Mouse (Mus musculus) erythroblast, adult 5-6 weeks (primary cell): ENCODE data around the gene Kdelr2. TPM values are rescaled to one million over a fixed set of nuclear protein-coding genes. Genes with fewer than 3 reads are reported as not detected.
"Not testable (repeated sequence)": the region's sequence is repeated elsewhere in the genome, so short reads cannot be mapped to it uniquely, and the experiment has no call there.

Experiments used
- ATAC-seq: replicated peaks from 2 replicates; pipeline ENCODE4 v1.8.0; 2016; ENCODE audit warnings: moderate number of reproducible peaks, mild to moderate bottlenecking, moderate TSS enrichment, inconsistent platforms; ENCODE audit not compliant: poor library complexity, low FRiP score, severe bottlenecking
- total RNA-seq, 2 experiments: library from RNA; stranded (forward) in 1 of 2; stranded (reverse) in 1 of 2; fragments of 150-400 nt in 1 of 2; fragments of 200-764, 138-1000 nt in 1 of 2; gene quantifications; 2 replicates each; pipeline versions ENCODE4 v1.2.3 to v1.2.4; 2015 to 2017; ENCODE audit warnings: low replicate concordance in 2 of 2

The Kdelr2 gene
- 17.6 and 19.6 TPM in 2 replicates for total RNA-seq (2015; ENCODE audit: low replicate concordance)
- 15.5 and 29.2 TPM in 2 replicates for total RNA-seq (2017; ENCODE audit: low replicate concordance)

- peak; percentile 88 for ATAC-seq
These were observed at the start of gene Kdelr2 for GRCm38 (mm10) chr5:143403221-143404147. TSS of gene Kdelr2 (plus strand) at chr5:143403838.

GRCm38 (mm10) chr5:143356017-143356416 lies 47.6 kb upstream of the Kdelr2 start:
- ATAC-seq = no peak

- no peak for ATAC-seq
These were observed 46.8 kb upstream of the Kdelr2 start, which contains the start of gene Grid2ip for GRCm38 (mm10) chr5:143356686-143357388. TSS of gene Grid2ip (plus strand) at chr5:143357338.

DNA sequence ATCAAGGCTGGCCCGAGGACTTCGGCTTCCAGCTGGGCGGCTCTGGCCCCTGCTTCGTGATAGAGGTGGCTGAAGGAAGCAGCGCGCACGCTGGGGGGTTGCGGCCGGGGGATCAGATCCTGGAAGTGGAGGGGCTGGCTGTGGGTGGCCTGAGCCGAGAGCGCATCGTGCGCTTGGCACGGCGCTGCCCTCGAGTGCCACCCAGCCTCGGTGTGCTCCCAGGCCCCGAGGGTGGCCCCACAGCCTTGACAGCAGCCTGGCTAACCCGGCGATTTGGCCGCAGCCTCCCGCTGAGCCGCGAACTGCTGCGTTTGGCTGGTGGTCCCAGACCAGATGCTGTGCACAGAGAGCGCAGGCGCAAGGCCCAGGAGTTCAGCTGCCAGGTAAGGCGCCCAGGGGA lies 46.1 kb upstream of the Kdelr2 start:
- ATAC-seq = no peak

GRCm38 (mm10) chr5:143359263-143359662 lies 44.4 kb upstream of the Kdelr2 start:
- no peak for ATAC-seq

- peak; percentile 66 for ATAC-seq
These were observed 43.6 kb upstream of the Kdelr2 start for GRCm38 (mm10) chr5:143360000-143360399.

GRCm38 (mm10) chr5:143361428-143361827 lies 42.2 kb upstream of the Kdelr2 start:
- no peak for ATAC-seq

DNA sequence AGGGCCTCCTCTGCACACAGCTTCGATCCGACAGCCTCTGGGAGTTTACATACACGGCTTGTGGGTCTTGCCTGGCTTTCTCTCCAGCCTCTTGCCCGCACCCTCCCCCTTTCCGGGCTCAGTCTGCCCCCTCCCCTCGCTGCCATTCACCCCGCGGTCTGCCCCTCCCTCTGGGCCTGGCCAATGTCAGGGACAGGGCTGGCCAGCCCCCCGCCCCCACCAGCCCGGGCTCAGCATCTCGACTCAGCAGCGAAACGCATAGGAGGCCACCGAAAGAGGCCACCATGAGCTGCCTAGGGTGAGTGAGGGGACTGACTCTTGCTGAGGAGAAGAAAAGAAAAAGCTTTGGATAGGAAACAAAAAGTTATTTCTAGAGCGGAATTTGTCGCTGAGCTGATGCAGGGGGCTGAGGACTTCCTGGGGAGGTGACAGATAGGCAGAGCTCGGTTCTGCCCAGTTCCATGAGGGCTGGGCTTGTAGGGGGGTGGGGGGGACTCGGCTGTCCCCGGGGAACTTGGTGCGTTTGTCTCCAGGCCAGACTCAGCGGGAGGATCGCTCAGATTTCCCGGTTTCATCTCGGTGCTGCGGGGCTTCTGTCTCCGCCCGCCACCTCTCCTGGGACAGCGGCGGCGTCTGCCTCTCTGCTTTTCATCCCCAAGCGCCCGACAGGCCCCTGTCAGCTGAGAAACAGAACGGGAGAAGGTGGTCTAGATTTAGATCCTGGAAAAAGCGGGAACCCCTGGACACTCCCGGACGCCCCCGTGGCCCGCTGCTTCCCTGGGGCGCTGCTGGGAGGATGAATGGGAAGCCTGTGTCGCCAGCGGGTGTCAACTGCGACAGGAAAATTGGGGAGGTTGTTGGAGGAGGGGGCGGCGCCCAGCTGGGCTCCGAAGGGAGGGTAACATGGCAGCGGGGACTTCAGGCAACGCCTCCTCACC lies 39.7 kb upstream of the Kdelr2 start:
- ATAC-seq = no peak

DNA sequence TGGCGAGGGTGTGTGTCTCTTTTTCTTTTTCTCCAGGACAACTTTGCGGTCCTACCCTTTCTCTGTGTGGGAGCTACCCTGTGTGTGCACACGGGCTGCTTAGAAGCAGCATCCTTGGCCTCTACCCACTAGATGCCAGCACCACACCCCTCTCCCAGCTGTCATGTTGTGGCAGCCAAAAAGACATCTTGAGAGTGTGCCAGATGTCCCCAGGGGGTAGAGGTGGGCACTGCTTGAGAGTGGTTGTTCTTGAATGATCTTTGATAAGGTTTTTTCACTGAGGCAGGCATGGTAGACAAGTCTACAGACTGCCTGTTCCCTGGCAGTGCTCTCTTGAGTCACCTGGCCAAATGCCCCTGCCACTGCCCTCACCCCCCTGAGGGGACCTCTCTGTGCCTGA lies 35.7 kb upstream of the Kdelr2 start:
- ATAC-seq = no peak

GRCm38 (mm10) chr5:143369611-143370255 lies 33.9 kb upstream of the Kdelr2 start:
- ATAC-seq = no peak

DNA sequence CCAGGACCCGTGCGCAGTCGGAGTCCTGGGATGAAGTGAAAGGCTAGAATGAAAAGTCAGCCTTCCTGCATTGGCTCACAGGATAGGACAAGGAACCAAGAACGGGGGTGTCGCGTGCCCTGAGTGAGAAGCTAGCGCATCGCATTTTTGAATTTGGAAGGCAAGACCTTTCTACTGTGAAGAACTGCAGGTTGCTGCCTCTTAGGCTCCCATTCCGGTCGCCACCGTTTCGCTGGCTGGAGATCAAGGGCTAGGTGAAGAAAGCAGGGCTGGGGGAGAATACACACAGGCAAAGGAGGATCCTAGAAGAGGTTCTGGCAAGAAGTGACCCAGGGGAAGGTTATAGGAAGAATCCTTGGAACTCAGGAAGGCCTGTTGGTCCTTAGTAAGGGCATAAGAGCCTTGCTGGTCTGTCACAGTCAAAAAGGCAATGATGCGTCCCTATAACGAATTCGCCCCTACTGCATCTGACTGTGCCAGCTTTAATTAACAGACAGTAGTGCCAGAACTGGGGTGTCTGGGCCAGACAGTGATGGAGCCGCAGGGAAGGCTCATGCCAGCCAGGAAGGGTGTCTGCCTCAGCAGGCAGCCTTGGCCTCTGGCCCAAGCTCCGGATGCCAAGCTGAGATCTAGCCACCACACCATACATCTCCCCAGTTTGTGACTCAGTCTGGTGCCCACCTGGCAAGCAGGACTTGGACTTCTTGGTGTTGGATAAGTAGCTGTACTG lies 33.1 kb upstream of the Kdelr2 start:
- no peak for ATAC-seq

DNA sequence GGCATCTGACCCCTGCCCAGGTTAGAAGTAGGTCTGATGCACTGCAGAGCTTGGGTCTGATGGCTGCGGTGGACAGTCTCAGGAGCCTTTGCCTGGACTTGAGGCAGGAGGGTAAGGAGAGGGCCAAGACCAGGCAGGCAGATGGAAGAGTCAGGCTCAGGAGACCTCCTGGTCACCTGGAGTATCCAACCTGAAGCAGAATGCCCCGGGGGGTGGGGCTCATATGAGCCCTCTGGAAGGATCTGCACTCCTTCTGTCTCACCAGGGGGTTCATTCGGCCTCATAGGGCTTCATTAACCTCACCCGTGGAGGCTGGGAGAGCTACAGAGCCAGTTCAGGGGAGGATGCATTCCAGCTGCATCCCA lies 32.5 kb upstream of the Kdelr2 start:
- ATAC-seq = no peak

GRCm38 (mm10) chr5:143372818-143373217 lies 30.8 kb upstream of the Kdelr2 start:
- no peak for ATAC-seq

DNA sequence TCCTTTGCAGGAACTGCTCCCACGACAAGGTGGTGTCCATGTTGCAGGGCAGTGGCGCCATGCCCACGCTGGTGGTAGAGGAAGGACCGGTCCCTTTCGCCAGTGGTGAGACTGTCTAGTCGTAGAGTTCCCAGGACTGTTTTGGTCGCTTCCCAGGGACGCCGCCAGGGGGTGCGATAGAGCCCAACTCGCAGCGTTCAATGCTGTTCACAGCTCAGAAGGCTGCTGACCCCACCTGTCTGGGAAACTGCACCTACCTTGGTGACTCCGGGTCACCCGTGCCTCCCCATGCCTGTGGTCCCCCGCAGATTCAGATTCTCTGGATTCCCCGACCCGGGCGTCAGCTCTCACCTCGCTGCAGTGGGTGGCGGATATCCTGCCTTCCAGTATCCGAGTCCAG lies 28.4 kb upstream of the Kdelr2 start:
- ATAC-seq = peak; percentile 69

DNA sequence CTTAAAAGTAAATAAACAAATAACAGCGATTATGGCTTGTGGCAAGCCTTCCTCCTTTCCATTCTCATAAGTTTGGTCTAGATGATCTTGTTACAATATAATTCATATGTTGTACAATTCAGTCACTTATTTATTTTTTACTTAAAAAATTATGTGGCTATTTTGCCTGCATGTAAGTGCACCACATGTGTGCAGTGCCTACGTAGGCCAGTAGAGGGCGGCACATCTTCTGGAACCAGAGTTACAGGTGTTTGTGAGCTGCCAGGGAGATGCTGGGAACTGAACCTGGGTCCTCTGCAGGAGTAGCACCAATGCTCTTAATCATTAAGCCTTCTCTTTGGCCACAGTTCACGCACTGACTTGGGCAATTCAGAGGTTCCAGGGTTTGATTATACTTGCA lies 27.5 kb upstream of the Kdelr2 start:
- ATAC-seq = no peak

DNA sequence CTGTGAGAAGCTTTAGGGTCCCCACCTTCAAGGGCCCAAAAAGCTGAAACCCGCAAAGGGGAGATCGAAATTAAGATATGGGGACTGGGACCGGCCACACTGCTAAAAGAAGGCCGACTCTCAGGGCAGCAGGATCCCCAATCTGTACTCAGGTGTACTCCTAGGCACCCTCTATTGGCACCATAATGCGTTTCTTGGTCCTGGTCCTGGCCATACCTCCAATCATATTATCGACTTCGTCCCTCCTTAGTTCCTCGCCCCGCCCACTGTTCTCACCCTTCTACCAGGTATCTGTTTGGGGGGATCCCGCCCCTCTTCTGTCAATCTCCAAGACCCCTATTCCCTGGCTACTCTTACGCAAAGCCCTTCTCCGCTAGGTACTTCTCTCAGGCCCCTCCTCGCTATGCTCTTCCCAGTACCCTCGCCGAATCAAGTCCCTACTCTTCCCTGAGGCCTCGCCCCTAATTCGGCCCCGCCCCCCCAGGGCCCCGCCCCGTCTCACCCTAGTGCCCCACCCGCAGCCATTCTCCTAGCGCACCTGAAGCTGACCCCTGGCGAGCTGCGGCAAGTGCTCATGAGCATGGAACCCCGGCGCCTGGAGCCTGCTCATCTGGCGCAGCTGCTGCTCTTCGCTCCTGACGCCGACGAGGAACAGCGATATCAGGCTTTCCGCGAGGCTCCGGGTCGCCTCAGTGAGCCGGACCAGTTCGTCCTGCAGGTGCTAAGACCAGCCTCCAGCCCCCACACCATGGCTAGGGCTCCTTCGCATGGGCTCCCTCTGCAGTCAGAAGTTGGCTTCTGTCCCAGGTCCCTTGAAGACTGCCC lies 16.6 kb upstream of the Kdelr2 start:
- ATAC-seq = no peak

- ATAC-seq = no peak
These were observed 9.5 kb upstream of the Kdelr2 start for GRCm38 (mm10) chr5:143394184-143394583.

GRCm38 (mm10) chr5:143394966-143395365 lies 8.7 kb upstream of the Kdelr2 start:
- ATAC-seq = not testable (repeated sequence)
